Mouse (Mus musculus): ENCODE data around the gene Thsd7b.
"Not testable (repeated sequence)": the region's sequence is repeated elsewhere in the genome, so short reads cannot be mapped to it uniquely, and the experiment has no call there.

The Thsd7b gene

GRCm38 (mm10) chr1:129651448-129651847, 378.3 kb downstream of the Thsd7b start:
- not testable (repeated sequence) for DNase-seq

GRCm38 (mm10) chr1:129658045-129658444, 384.9 kb downstream of the Thsd7b start:
- no peak for DNase-seq

- no peak for DNase-seq
Measured at GRCm38 (mm10) chr1:129675878-129676277, 402.8 kb downstream of the Thsd7b start.

GRCm38 (mm10) chr1:129678851-129679250, 405.7 kb downstream of the Thsd7b start:
- no peak for DNase-seq

GRCm38 (mm10) chr1:129705701-129706100, 432.6 kb downstream of the Thsd7b start:
- DNase-seq, result no peak

GRCm38 (mm10) chr1:129712706-129713105, 439.6 kb downstream of the Thsd7b start:
- no peak for DNase-seq

- no peak for DNase-seq
Measured at GRCm38 (mm10) chr1:129713571-129713970, 440.5 kb downstream of the Thsd7b start.

GRCm38 (mm10) chr1:129719592-129719991, 446.5 kb downstream of the Thsd7b start:
- no peak for DNase-seq

- DNase-seq, result no peak
Measured at GRCm38 (mm10) chr1:129731991-129732390, 458.9 kb downstream of the Thsd7b start.

GRCm38 (mm10) chr1:129747595-129747994, 474.5 kb downstream of the Thsd7b start:
- DNase-seq, result no peak

GRCm38 (mm10) chr1:129756548-129757240, 483.6 kb downstream of the Thsd7b start:
- no peak for DNase-seq

GRCm38 (mm10) chr1:129759003-129759402, 485.9 kb downstream of the Thsd7b start:
- no peak for DNase-seq

GRCm38 (mm10) chr1:129761234-129761633, 488.1 kb downstream of the Thsd7b start:
- DNase-seq, result no peak

GRCm38 (mm10) chr1:129764748-129765147, 491.6 kb downstream of the Thsd7b start:
- no peak for DNase-seq

GRCm38 (mm10) chr1:129777055-129777454, 504.0 kb downstream of the Thsd7b start:
- DNase-seq, result no peak

- DNase-seq, result no peak
Measured at GRCm38 (mm10) chr1:129779506-129779905, 506.4 kb downstream of the Thsd7b start.

GRCm38 (mm10) chr1:129780589-129780988, 507.5 kb downstream of the Thsd7b start:
- no peak for DNase-seq

- no peak for DNase-seq
Measured at GRCm38 (mm10) chr1:129798519-129798918, 525.4 kb downstream of the Thsd7b start.

GRCm38 (mm10) chr1:129826927-129827326, 553.8 kb downstream of the Thsd7b start:
- no peak for DNase-seq

- no peak for DNase-seq
Measured at GRCm38 (mm10) chr1:129837324-129837723, 564.2 kb downstream of the Thsd7b start.

- peak; percentile 13 for DNase-seq
Measured at GRCm38 (mm10) chr1:129837776-129838175, 564.7 kb downstream of the Thsd7b start.

GRCm38 (mm10) chr1:129838486-129838885, 565.4 kb downstream of the Thsd7b start:
- no peak for DNase-seq

- peak; percentile 7 for DNase-seq
Measured at GRCm38 (mm10) chr1:129843416-129843815, 570.3 kb downstream of the Thsd7b start.

- DNase-seq, result no peak
Measured at GRCm38 (mm10) chr1:129850007-129850564, 577.0 kb downstream of the Thsd7b start.

GRCm38 (mm10) chr1:129867714-129868113, 594.6 kb downstream of the Thsd7b start:
- DNase-seq, result no peak
